Mouse (Mus musculus): Measurements from ENCODE around the gene Pcsk6. TPM values are rescaled to one million over a fixed set of nuclear protein-coding genes. Genes with fewer than 3 reads are reported as not detected.

Gene Pcsk6
- polyA plus RNA-seq, 1 experiment, result 0.04 TPM

GRCm38 (mm10) chr7:66098803-66099202, 237.3 kb downstream of the Pcsk6 start:
- Histone ChIP-seq H3K79me2 (ENCODE audit: control insufficient read depth, insufficient read depth) (no peaks in the 10 kb centered on the region), H3K27me3 (ENCODE audit: control insufficient read depth, insufficient read depth, insufficient read length) (no peaks in the 10 kb centered on the region), H3K4me2 (ENCODE audit: low read depth) (no peak overlapping the region), H3K36me3 (ENCODE audit: control insufficient read depth, insufficient read depth) (no peaks in the 10 kb centered on the region), H3K4me3 (no peak overlapping the region), H3ac (ENCODE audit: control insufficient read depth, insufficient read length) (no peak overlapping the region)
- TF ChIP-seq MAX (IDR thresholded peaks at IDR 0.05; ENCODE audit: low read depth) (no peak), TCF3 (IDR thresholded peaks at IDR 0.05; ENCODE audit: insufficient read length, low read depth) (no peak), REST (IDR thresholded peaks at IDR 0.05; ENCODE audit: insufficient read depth, insufficient read length) (no peak), E2F4 (IDR thresholded peaks at IDR 0.05; ENCODE audit: insufficient read depth) (no peak), TCF12 (IDR thresholded peaks at IDR 0.05; ENCODE audit: insufficient read depth, poor library complexity, severe bottlenecking) (no peak), USF1 (IDR thresholded peaks at IDR 0.05; ENCODE audit: low read depth) (no peak), CEBPB (IDR thresholded peaks at IDR 0.05; ENCODE audit: insufficient read depth, poor library complexity, severe bottlenecking) (no peak), MYOG (IDR thresholded peaks at IDR 0.05; ENCODE audit: control insufficient read depth in 1 of 3, insufficient read depth in 1 of 3, insufficient read length in 2 of 3, low read depth in 2 of 3) (no peak), MYOD1 (IDR thresholded peaks at IDR 0.05; ENCODE audit: control insufficient read depth in 1 of 3, insufficient read length in 2 of 3, low read depth in 2 of 3) (no peak), SRF (IDR thresholded peaks at IDR 0.05; ENCODE audit: control insufficient read depth, insufficient read length, low read depth) (no peak), POLR2AphosphoS2 (IDR thresholded peaks at IDR 0.05; ENCODE audit: insufficient read length, low read depth) (no peak), POLR2A (IDR thresholded peaks at IDR 0.05; ENCODE audit: insufficient read length, low read depth) (no peak)

Other genes with a start within 250 kb of the Pcsk6 start
- gene Tarsl2, start 216.8 kb upstream of the Pcsk6 start, polyA plus RNA-seq (2012; fragmentation: generic; extraction: Trizol), result 3.3 TPM
- 37.8 TPM for gene Tm2d3, start 170.6 kb upstream of the Pcsk6 start, polyA plus RNA-seq (2012; fragmentation: generic; extraction: Trizol)
- not detected for gene Gm45213, start 181.9 kb downstream of the Pcsk6 start, polyA plus RNA-seq (2012; fragmentation: generic; extraction: Trizol)
- gene Snrpa1, start 197.3 kb downstream of the Pcsk6 start, polyA plus RNA-seq (2012; fragmentation: generic; extraction: Trizol), result 65.6 TPM
- gene Selenos, start 217.9 kb downstream of the Pcsk6 start, polyA plus RNA-seq (2012; fragmentation: generic; extraction: Trizol), result 50.9 TPM
- gene Chsy1, start 247.8 kb downstream of the Pcsk6 start, polyA plus RNA-seq (2012; fragmentation: generic; extraction: Trizol), result 17.2 TPM

Measured in myocyte (in vitro differentiated cells).